Mouse (Mus musculus) gonadal fat pad, adult 2 months (tissue): ENCODE results near the gene Npas4. TPM values are rescaled to one million over a fixed set of nuclear protein-coding genes. Genes with fewer than 3 reads are reported as not detected.
A peak's percentile ranks its signal among the peaks of the same experiment; 100 is the strongest.
"Not testable (repeated sequence)": the region's sequence is repeated elsewhere in the genome, so short reads cannot be mapped to it uniquely, and the experiment has no call there.

ENCODE experiments used
- DNase-seq: peaks from one replicate; pipeline ENCODE4 v3.0.0-alpha.2; 2012; ENCODE audit warnings: low read depth
- polyA plus RNA-seq: library from polyadenylated mRNA; depleted of rRNA; stranded (reverse); fragments of >200 nt; gene quantifications from 2 replicates; pipeline ENCODE4 v1.2.3, GENCODE M21; 2012; rRNA removed

The Npas4 gene
- polyA plus RNA-seq, 1 experiment = 1.0 TPM

DNA sequence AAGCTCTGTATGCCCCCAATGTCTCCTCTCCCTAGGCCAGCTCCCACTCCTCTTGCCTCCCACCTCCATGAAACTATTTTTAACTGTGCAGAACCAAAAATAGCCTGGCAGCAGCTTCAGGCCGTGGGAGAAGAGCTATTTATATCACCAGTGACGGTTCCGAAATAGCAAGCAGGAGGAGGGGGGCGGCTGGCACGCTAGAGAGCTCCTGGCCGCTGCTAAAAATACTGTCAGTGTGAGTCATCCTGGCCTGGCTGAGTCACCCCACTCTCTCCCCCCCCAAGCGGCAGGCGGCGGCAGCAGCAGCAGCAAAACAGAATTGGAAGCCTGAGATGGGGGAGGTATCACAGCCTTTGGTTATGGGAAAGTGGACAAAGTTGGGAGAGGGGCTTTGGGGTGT lies 2.8 kb upstream of the Npas4 start:
- no peak for DNase-seq

DNA sequence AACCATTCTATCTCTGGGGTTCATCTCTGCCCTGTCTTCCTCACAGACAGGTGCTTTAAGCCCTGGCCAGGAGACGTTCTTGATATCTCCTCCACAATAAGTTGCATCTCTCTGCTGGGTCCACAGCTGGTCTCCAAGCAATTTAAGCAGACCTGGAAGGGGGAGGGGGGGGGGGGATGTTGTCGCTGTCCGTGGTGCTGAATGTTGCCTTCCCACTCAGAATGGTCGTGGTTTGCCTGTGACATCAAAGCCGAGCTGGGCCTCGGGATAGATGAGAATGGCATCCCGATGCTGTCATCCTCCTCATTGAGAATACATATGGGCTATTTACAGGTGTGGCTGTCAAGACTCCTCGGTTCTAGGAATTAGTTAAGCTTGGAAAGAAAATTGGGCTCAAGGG lies 2.3 kb upstream of the Npas4 start:
- no peak for DNase-seq

- DNase-seq = no peak
Measured at GRCm38 (mm10) chr19:4990716-4991115, 600 bp upstream of the Npas4 start.

GRCm38 (mm10) chr19:4989434-4990255 lies 471 bp downstream of the Npas4 start:
- DNase-seq = no peak

DNA sequence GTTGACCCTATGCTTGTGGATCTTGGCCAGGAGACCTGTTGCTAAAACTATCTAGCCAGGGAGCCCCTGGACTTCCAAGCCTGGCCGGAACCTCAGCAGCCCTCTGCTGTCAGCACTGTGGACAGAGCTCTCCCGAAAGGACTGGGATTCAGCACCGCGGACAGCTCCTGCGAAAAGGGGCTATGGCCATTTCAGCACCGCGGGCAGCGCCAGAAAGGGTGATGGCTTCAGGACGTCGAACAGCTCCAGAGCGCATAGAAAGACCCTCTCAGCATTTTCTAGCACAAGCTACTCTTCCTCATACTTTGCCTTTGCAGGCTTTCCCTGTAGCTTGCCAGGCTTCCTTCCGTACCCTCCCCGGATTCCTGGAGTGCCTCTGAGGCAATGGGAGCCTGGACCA lies 1.1 kb downstream of the Npas4 start:
- no peak for DNase-seq

- no peak for DNase-seq
Measured at GRCm38 (mm10) chr19:4981767-4982166, 8.3 kb downstream of the Npas4 start.

DNA sequence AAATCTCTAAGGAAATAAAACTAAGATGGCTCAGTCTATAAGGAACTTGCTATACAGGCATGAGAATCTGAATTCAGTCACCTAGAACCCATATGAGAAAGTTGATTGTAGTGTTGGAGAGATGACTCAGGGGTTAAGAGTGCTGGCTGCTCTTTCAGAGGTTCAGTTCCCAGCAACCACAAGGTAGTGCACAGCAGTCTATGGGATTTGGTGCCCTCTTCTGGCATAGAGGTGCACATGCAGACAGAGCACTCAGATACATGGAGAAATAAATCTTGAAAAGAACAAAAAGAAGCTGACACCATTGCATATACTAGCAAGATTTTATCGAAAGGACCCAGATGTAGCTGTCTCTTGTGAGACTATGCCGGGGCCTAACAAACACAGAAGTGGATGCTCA lies 21.9 kb downstream of the Npas4 start:
- no peak for DNase-seq

DNA sequence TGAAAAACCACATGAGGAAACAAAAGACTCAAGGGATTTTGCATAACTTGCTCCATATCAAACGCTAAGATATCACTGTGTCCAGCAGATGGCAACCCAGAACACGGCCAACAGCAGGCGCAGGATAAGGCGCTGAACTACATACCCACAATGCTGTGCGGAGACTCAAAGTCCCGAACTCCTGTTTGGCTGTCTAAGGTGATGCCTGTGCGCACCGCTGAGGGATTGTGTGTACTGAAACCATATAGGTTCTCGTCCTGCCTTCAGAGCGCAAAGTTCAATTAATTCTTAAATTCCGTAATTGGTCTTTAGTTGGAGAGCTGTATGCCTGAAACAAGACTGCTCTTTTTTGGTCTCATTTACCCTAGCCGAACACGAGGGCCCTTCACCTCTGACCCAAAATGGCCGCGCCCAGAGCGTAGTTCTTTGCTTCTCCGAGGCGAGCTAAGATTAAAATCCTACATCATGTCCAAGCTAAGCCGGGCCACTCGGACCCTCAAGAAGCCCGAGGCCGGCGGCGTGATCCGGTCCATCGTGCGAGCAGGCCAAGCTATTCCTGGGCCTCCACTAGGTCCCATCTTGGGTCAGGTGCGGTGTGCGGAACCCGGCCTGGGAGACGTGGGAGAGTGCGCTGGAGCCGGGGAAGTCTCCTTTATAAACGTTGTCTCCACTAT lies 28.1 kb downstream of the Npas4 start, which contains the start of gene Mrpl11:
Mrpl11 (plus strand) TSS at position 220 of the 674 bp plus-strand sequence.
- DNase-seq = peak; percentile 69

GRCm38 (mm10) chr19:4948641-4949040 lies 41.5 kb downstream of the Npas4 start:
- not testable (repeated sequence) for DNase-seq

- DNase-seq = no peak
Measured at GRCm38 (mm10) chr19:4945540-4945939, 44.6 kb downstream of the Npas4 start.

GRCm38 (mm10) chr19:4943253-4943588 lies 46.9 kb downstream of the Npas4 start:
- DNase-seq = no peak

DNA sequence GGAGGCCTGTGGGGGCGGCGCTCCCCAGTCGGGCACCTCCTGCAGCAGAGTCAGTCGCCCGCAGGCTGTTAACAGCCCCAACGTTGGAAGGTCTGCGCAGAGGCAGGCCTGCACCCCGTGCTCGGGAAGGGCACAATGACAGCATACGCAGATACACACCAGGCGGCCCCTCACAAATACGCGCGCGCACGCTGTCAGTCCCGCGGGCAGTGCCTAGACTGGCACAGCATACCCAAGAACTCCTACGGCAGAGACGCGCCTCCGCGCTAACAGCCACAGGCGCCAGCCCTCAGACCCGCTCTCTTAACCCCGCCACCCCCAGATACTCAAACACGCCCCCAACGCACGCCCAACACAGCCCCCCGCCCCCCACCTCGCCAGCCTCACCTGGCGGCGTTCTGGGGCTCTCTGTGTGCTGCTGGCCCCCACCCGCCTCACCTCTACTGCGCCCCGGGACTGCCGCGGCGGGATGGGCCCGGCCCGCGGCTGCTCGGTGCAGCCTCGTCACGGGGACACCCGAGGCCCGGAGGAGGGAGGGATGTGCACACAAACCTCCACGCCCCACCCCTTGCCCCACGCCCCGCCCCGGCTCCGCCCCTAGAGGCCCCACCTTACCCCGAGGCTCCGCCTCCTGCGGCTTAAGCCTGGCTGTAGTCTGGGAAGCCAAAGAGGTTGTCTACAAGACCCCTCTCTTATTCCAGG lies 47.4 kb downstream of the Npas4 start, which contains the start of gene Peli3:
Peli3 (minus strand) TSS at position 577 of the 702 bp plus-strand sequence.
- no peak for DNase-seq

GRCm38 (mm10) chr19:4937444-4938310 lies 52.4 kb downstream of the Npas4 start:
- DNase-seq = no peak

DNA sequence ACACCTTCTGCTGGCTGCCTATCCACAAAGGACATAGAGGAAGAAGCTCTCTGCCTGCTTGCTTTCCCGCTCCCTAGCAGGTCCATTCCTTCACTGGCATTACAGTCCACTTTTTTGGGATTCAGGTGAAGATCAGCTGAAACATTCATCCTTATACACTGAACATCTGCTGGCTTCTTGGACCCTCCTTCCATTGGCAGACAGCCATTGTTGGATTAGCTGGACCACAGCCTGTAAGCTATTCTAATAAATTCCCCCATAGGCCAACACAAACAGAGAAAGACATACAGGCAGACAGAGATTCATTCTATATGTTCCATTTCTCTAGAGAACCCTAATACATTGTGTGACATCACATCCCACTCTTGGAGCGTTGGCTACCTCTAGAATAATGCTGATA lies 53.2 kb downstream of the Npas4 start:
- no peak for DNase-seq

Other genes starting within 250 kb of the Npas4 start
- gene Rbm4b, start 233.8 kb downstream of the Npas4 start, polyA plus RNA-seq = 7.6 and 8.0 TPM in 2 replicates
- gene Rbm4, start 196.4 kb downstream of the Npas4 start, polyA plus RNA-seq = 37.5 and 38.3 TPM in 2 replicates
- 15.7 and 22.5 TPM in 2 replicates for gene Gm21992, start 178.7 kb downstream of the Npas4 start, polyA plus RNA-seq
- gene Rbm14, start 178.7 kb downstream of the Npas4 start, polyA plus RNA-seq = 33.6 and 35.1 TPM in 2 replicates
- gene Ccs, start 151.0 kb downstream of the Npas4 start, polyA plus RNA-seq = 50.6 and 67.6 TPM in 2 replicates
- gene Ccdc87, start 150.9 kb downstream of the Npas4 start, polyA plus RNA-seq = 0.22 and 0.36 TPM in 2 replicates
- gene Ctsf, start 135.2 kb downstream of the Npas4 start, polyA plus RNA-seq = 96.1 and 114 TPM in 2 replicates
- 3.0 and 4.9 TPM in 2 replicates for gene Actn3, start 112.4 kb downstream of the Npas4 start, polyA plus RNA-seq
- gene Zdhhc24, start 111.6 kb downstream of the Npas4 start, polyA plus RNA-seq = 31.4 and 38.7 TPM in 2 replicates
- 4.2 and 6.4 TPM in 2 replicates for gene Bbs1, start 83.7 kb downstream of the Npas4 start, polyA plus RNA-seq
- gene Dpp3, start 62.0 kb downstream of the Npas4 start, polyA plus RNA-seq = 87.4 and 96.6 TPM in 2 replicates
- 5.1 and 6.7 TPM in 2 replicates for gene Peli3, start 47.2 kb downstream of the Npas4 start, polyA plus RNA-seq
- gene Mrpl11, start 28.2 kb downstream of the Npas4 start, polyA plus RNA-seq = 37.4 and 39.9 TPM in 2 replicates
- 4.3 and 5.1 TPM in 2 replicates for gene Slc29a2, start 33.5 kb upstream of the Npas4 start, polyA plus RNA-seq
- gene B4gat1, start 48.5 kb upstream of the Npas4 start, polyA plus RNA-seq = 28.6 and 30.4 TPM in 2 replicates
- gene AC124502.3, start 48.6 kb upstream of the Npas4 start, polyA plus RNA-seq = 0.34 and 0.65 TPM in 2 replicates
- gene Brms1, start 51.0 kb upstream of the Npas4 start, polyA plus RNA-seq = 33.0 TPM in 2 replicates
- gene Rin1, start 60.2 kb upstream of the Npas4 start, polyA plus RNA-seq = 5.3 and 7.8 TPM in 2 replicates
- 27.7 and 39.6 TPM in 2 replicates for gene Cd248, start 77.8 kb upstream of the Npas4 start, polyA plus RNA-seq
- gene Tmem151a, start 95.2 kb upstream of the Npas4 start, polyA plus RNA-seq = 2.9 and 3.4 TPM in 2 replicates
- gene Yif1a, start 98.2 kb upstream of the Npas4 start, polyA plus RNA-seq = 174 and 196 TPM in 2 replicates
- 0.93 and 2.4 TPM in 2 replicates for gene Cnih2, start 108.2 kb upstream of the Npas4 start, polyA plus RNA-seq
- gene Rab1b, start 116.8 kb upstream of the Npas4 start, polyA plus RNA-seq = 240 and 272 TPM in 2 replicates
- gene Klc2, start 128.2 kb upstream of the Npas4 start, polyA plus RNA-seq = 34.7 and 39.3 TPM in 2 replicates